Mouse (Mus musculus) liver, postnatal 0 days (tissue): ENCODE measurements around the gene Eefsec.

Experiments used
- CTCF ChIP-seq: sonication (generic); IDR thresholded peaks from 2 replicates; pipeline ENCODE4 v1.5.1; 2016; ENCODE audit warnings: antibody characterized with exemption, low read depth
- EP300 ChIP-seq: IDR thresholded peaks from 2 replicates; pipeline ENCODE4 v1.6.1; 2016; ENCODE audit warnings: antibody characterized with exemption, low read depth, mild to moderate bottlenecking

DNA sequence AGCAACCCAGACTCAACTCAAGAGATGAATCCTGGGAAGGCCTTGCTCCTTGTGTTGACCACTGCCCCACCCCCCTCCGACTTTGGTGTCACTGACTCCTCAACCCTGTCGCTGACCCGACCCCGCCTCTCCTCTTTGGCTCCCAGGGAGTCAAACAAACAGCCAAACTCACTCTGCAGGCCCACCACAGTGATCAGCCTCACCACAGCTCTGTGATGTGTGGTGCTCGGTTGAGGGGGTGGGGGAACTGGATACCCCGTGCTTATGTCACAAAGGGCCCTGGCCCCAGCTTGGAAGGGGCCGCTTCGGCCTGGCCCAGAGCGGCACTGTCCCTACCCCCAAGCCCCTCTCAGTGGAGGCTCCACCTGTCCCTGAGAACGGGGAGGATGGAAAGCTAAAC lies 224.4 kb downstream of the Eefsec start, which contains the start of gene Dnajb8:
- TF ChIP-seq CTCF (no peak), EP300 (no peak)
